Mouse (Mus musculus): ENCODE measurements at regions not wholly inside any gene's neighbourhood (a gene's known extent, or its start where the extent isn't known, plus 50 kb on each side); places are given as distances from the start of the nearest gene placed in this dataset.

DNA sequence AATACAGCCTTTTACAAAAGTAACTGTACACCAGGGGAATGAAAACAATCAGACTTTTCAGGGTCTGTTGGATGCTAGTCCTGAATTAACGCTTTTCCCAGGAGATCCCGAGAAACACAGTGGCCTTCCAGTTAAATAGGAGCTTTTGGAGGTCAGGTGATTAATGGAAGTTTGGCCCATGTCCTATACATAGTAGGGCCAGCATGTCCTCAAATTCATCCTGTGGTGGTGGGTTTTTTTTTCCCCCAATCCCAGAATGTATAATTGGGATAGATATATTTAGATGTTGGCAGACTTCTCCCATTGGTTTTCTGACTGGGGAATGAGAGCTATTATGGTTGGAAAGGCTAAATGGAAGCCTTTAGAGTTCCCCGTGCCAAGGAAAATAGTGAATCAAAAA, 77.6 kb downstream of the Cd200 start:
- Histone ChIP-seq H3K36me3 (ENCODE audit: control insufficient read depth, insufficient read depth) (no peaks in the 10 kb centered on the region), H3K27me3 (replicated peaks; ENCODE audit: control insufficient read depth, insufficient read depth, low read length) (no peaks in the 10 kb centered on the region), H3K4me2 (replicated peaks; ENCODE audit: low read depth) (no peak overlapping the region), H3K4me3 (ENCODE audit: low read depth, low read length) (no peak overlapping the region), H3K4me1 (replicated peaks; ENCODE audit: control insufficient read depth, insufficient read depth, low read length) (no peaks in the 10 kb centered on the region), H3K9ac (ENCODE audit: low read depth, low read length) (no peak overlapping the region), H3K27ac (ENCODE audit: low read depth, low read length) (no peak overlapping the region), H3K9me3 (ENCODE audit: control insufficient read depth) (no peaks in the 10 kb centered on the region)
- TF ChIP-seq CTCF (IDR thresholded peaks at IDR 0.05; ENCODE audit: low read depth): no peak
- ATAC-seq: no peak
- 90% methylated on average over 3 of the region's 3 CpGs for WGBS

DNA sequence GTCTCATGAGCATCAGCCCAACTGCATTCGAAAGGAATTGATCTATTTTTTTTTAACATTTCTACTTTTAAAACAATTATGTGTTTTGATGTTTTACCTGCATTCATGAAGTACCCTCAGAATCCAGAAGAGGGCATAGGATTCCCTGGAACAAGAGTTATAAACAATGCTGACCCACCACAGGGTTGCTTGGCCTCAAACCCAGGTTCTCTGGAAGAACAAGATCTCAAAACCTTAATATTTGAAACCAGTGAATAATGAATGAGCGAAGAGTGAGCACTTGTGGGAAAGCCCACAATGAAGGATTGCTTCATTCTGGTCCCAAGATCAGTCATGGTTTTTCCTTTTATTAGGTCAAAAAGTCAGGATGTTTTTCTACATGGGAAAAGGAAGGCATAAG, 78.6 kb downstream of the Cd200 start:
- TF ChIP-seq CTCF (IDR thresholded peaks at IDR 0.05; ENCODE audit: low read depth): peak; percentile 53
- ATAC-seq: no peak
- 74% methylated on average over 2 of the region's 2 CpGs for WGBS

DNA sequence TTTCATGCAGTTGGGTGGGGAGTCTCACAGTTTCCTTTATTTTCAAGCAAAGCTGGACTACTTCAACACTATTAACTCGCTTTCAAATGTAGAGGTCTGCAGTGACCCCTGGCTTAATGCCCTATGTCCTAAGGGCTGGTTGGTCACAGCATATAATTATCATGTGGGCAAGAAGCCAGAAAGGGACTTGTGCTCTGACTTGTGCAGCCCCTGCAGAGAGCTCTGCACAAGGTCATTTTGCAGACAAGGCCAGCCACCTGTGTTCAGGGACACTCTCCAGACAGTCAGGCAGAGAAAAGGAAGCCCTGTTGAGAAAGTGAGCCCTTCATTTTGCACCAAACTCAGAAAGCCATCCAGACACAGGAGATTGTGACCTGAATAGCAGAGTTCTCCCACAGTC, 79.1 kb downstream of the Cd200 start:
- no peaks in the 10 kb centered on the region for H3K4me1 ChIP-seq (replicated peaks; ENCODE audit: control insufficient read depth, insufficient read depth, low read length)
- no peak overlapping the region for H3K4me2 ChIP-seq (replicated peaks; ENCODE audit: low read depth)
- 72% methylated on average over 1 of the region's 1 CpGs for WGBS
- H3K27me3 ChIP-seq (replicated peaks; ENCODE audit: control insufficient read depth, insufficient read depth, low read length): no peaks in the 10 kb centered on the region
- no peak for TF ChIP-seq CTCF (IDR thresholded peaks at IDR 0.05; ENCODE audit: low read depth)
- no peak overlapping the region for H3K4me3 ChIP-seq (ENCODE audit: low read depth, low read length)
- no peak overlapping the region for H3K9ac ChIP-seq (ENCODE audit: low read depth, low read length)
- no peak for ATAC-seq
- no peaks in the 10 kb centered on the region for H3K36me3 ChIP-seq (ENCODE audit: control insufficient read depth, insufficient read depth)
- H3K9me3 ChIP-seq (ENCODE audit: control insufficient read depth): no peaks in the 10 kb centered on the region
- H3K27ac ChIP-seq (ENCODE audit: low read depth, low read length): no peak overlapping the region

More for the DNA sequence above, 78.6 kb downstream of the Cd200 start:
- Histone ChIP-seq H3K9ac (ENCODE audit: low read depth, low read length) (no peak overlapping the region), H3K4me3 (ENCODE audit: low read depth, low read length) (no peak overlapping the region), H3K4me2 (replicated peaks; ENCODE audit: low read depth) (no peak overlapping the region), H3K4me1 (replicated peaks; ENCODE audit: control insufficient read depth, insufficient read depth, low read length) (no peaks in the 10 kb centered on the region), H3K27me3 (replicated peaks; ENCODE audit: control insufficient read depth, insufficient read depth, low read length) (no peaks in the 10 kb centered on the region), H3K27ac (ENCODE audit: low read depth, low read length) (no peak overlapping the region), H3K36me3 (ENCODE audit: control insufficient read depth, insufficient read depth) (no peaks in the 10 kb centered on the region), H3K9me3 (ENCODE audit: control insufficient read depth) (no peaks in the 10 kb centered on the region)

DNA sequence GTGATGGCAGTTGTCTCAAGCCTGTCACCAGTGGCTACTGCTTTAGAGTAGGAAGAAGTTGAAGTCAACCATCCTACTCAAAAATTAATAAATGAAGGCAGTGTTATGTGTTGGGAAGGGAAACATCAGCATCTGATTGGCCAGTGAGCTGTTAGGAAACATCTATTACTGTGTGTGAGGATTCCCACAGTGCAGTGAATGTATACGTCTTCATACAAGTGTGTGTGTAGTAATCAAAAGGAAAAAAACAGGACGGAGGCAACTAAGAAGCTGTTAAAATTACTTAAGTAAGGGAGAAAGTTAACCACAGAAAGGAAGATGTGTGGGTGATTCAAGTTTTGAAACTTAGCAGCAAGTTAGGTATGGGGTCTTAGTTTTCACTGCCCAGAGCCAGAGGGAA, 81.8 kb downstream of the Cd200 start:
- no peak overlapping the region for H3K27ac ChIP-seq (ENCODE audit: low read depth, low read length)
- no peak for ATAC-seq
- no peaks in the 10 kb centered on the region for H3K27me3 ChIP-seq (replicated peaks; ENCODE audit: control insufficient read depth, insufficient read depth, low read length)
- H3K4me2 ChIP-seq (replicated peaks; ENCODE audit: low read depth): no peak overlapping the region
- no peak overlapping the region for H3K4me3 ChIP-seq (ENCODE audit: low read depth, low read length)
- H3K9ac ChIP-seq (ENCODE audit: low read depth, low read length): no peak overlapping the region
- H3K4me1 ChIP-seq (replicated peaks; ENCODE audit: control insufficient read depth, insufficient read depth, low read length): no peaks in the 10 kb centered on the region
- H3K9me3 ChIP-seq (ENCODE audit: control insufficient read depth): no peaks in the 10 kb centered on the region
- WGBS: 86% methylated on average over 2 of the region's 2 CpGs
- no peak for TF ChIP-seq CTCF (IDR thresholded peaks at IDR 0.05; ENCODE audit: low read depth)
- no peaks in the 10 kb centered on the region for H3K36me3 ChIP-seq (ENCODE audit: control insufficient read depth, insufficient read depth)

DNA sequence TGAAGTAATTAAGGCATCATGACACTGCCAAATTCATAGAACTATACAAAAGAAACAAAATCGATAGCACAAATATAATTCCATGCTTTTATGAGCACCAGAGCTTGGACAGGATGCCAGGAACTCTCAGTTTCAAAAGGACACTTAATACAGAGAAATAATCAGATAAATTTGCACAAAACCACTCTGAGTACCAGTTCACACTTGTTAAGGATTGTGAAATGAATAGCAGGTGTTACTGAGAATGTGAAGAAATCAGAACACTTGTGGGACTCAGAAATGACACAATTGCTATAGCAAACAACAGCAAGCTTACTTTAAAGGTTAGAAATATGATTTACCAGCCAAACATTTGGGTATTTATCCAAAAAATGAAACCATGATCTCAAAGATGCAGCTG, 87.4 kb downstream of the Btla start:
- Histone ChIP-seq H3K9ac (ENCODE audit: low read depth, low read length) (no peak overlapping the region), H3K4me3 (ENCODE audit: low read depth, low read length) (no peak overlapping the region), H3K4me2 (replicated peaks; ENCODE audit: low read depth) (no peak overlapping the region), H3K27ac (ENCODE audit: low read depth, low read length) (no peak overlapping the region), H3K4me1 (replicated peaks; ENCODE audit: control insufficient read depth, insufficient read depth, low read length) (no peaks in the 10 kb centered on the region), H3K9me3 (ENCODE audit: control insufficient read depth) (no peaks in the 10 kb centered on the region), H3K36me3 (ENCODE audit: control insufficient read depth, insufficient read depth) (no peaks in the 10 kb centered on the region), H3K27me3 (replicated peaks; ENCODE audit: control insufficient read depth, insufficient read depth, low read length) (no peaks in the 10 kb centered on the region)
- TF ChIP-seq CTCF (IDR thresholded peaks at IDR 0.05; ENCODE audit: low read depth): no peak
- 78% methylated on average over 1 of the region's 1 CpGs for WGBS
- ATAC-seq: no peak

All from intestine, postnatal 0 days (tissue).